10 mouse cellular contexts compared by ENCODE assay signal in genomic region chr15:83167550-83168065, GRCm38 (mm10). TPM values are rescaled to one million over a fixed set of nuclear protein-coding genes. Genes with fewer than 3 reads are reported as not detected.
DNase-seq lines count a peak whose midpoint lies in the region; ATAC-seq and TF ChIP-seq lines count a peak whose summit lies in the region.
"Had no signal": no experiment of that assay in that cellular context is flagged by ENCODE, and none has a peak within 500 bp of the region (broad histone marks: within the 10 kb centered on the region; RNA-seq: fewer than 3 reads in every experiment).

No protein-coding gene starts in this region.

- no peaks in the 10 kb centered on the region for H3K27me3 ChIP-seq in intestine, embryonic 15.5 days (replicated peaks)
- no peaks in the 10 kb centered on the region for H3K27me3 ChIP-seq in intestine, postnatal 0 days (replicated peaks; ENCODE audit: control insufficient read depth, insufficient read depth, low read length)
- H3K27me3 ChIP-seq in limb, embryonic 13.5 days, result no peaks in the 10 kb centered on the region
- no peaks in the 10 kb centered on the region for H3K27me3 ChIP-seq in stomach, postnatal 0 days (ENCODE audit: control insufficient read depth, insufficient read depth, low read length)
- H3K27me3 ChIP-seq: forebrain, embryonic 15.5 days; hindbrain, embryonic 13.5 days had no signal

- no peaks in the 10 kb centered on the region for H3K9me3 ChIP-seq in intestine, embryonic 15.5 days
- H3K9me3 ChIP-seq in intestine, postnatal 0 days (ENCODE audit: control insufficient read depth), result no peaks in the 10 kb centered on the region
- no peaks in the 10 kb centered on the region for H3K9me3 ChIP-seq in limb, embryonic 13.5 days
- H3K9me3 ChIP-seq in stomach, postnatal 0 days (ENCODE audit: control insufficient read depth, low read length), result no peaks in the 10 kb centered on the region
- H3K9me3 ChIP-seq: forebrain, embryonic 15.5 days; hindbrain, embryonic 13.5 days had no signal

- peak; percentile 41 for DNase-seq in testis, postnatal 10 days (ENCODE audit: low spot score)
- DNase-seq in testis, postnatal 14 days (ENCODE audit: low spot score), result no peak
- DNase-seq in stomach, postnatal 0 days (ENCODE audit: low spot score), result no peak
- no peak for DNase-seq in MN1 (ENCODE audit: low spot score)
- no peak for DNase-seq in ovary, postnatal 10 days (ENCODE audit: low spot score)

- H3K4me3 ChIP-seq in intestine, embryonic 15.5 days (replicated peaks), result no peak overlapping the region
- H3K4me3 ChIP-seq in intestine, postnatal 0 days (ENCODE audit: low read depth, low read length), result no peak overlapping the region
- no peak overlapping the region for H3K4me3 ChIP-seq in limb, embryonic 13.5 days
- no peak overlapping the region for H3K4me3 ChIP-seq in stomach, postnatal 0 days (ENCODE audit: low read depth, low read length)
- H3K4me3 ChIP-seq: forebrain, embryonic 15.5 days; hindbrain, embryonic 13.5 days had no signal

- no peaks in the 10 kb centered on the region; the same call in 1 of the 2 replicates for H3K36me3 ChIP-seq in intestine, embryonic 15.5 days
- peaks cover 5% of the 10 kb centered on the region; the same call in 1 of the 2 replicates for H3K36me3 ChIP-seq in intestine, postnatal 0 days (ENCODE audit: control insufficient read depth, insufficient read depth)
- H3K36me3 ChIP-seq in limb, embryonic 13.5 days, result peaks cover 17% of the 10 kb centered on the region
- H3K36me3 ChIP-seq in stomach, postnatal 0 days (ENCODE audit: control insufficient read depth, insufficient read depth, low read length), result no peaks in the 10 kb centered on the region
- H3K36me3 ChIP-seq: forebrain, embryonic 15.5 days had no signal

- TF ChIP-seq CTCF in intestine, postnatal 0 days (IDR thresholded peaks at IDR 0.05; ENCODE audit: low read depth), result no peak
- no peak for TF ChIP-seq CTCF in stomach, postnatal 0 days (IDR thresholded peaks at IDR 0.05; ENCODE audit: low read depth)

- H3K4me1 ChIP-seq in intestine, embryonic 15.5 days (replicated peaks), result peaks cover 51% of the 10 kb centered on the region
- H3K4me1 ChIP-seq in intestine, postnatal 0 days (replicated peaks; ENCODE audit: control insufficient read depth, insufficient read depth, low read length), result peaks cover 22% of the 10 kb centered on the region; the same call in 1 of the 2 replicates
- peaks cover 26% of the 10 kb centered on the region for H3K4me1 ChIP-seq in limb, embryonic 13.5 days
- H3K4me1 ChIP-seq in stomach, postnatal 0 days (replicated peaks; ENCODE audit: control insufficient read depth, insufficient read depth), result peaks cover 17% of the 10 kb centered on the region

- 0 out of 2 replicates have a peak overlapping the region, but pooled peaks have one; percentile 17 for H3K9ac ChIP-seq in intestine, embryonic 15.5 days
- no peak overlapping the region for H3K9ac ChIP-seq in intestine, postnatal 0 days (ENCODE audit: low read depth, low read length)
- H3K9ac ChIP-seq in limb, embryonic 13.5 days, result 0 out of 2 replicates have a peak overlapping the region, but pooled peaks have one; percentile 31
- 0 out of 2 replicates have a peak overlapping the region, but pooled peaks have one; percentile 31 for H3K9ac ChIP-seq in stomach, postnatal 0 days (ENCODE audit: low read length)
- H3K9ac ChIP-seq: forebrain, embryonic 15.5 days; hindbrain, embryonic 13.5 days had no signal

- H3K27ac ChIP-seq in intestine, embryonic 15.5 days, result peak overlapping the region; percentile 54; the same call in 1 of the 2 replicates
- H3K27ac ChIP-seq in intestine, postnatal 0 days (ENCODE audit: low read depth, low read length), result no peak overlapping the region
- H3K27ac ChIP-seq in limb, embryonic 13.5 days, result 0 out of 2 replicates have a peak overlapping the region, but pooled peaks have one; percentile 33
- peak overlapping the region; percentile 90 for H3K27ac ChIP-seq in stomach, postnatal 0 days (replicated peaks)
- H3K27ac ChIP-seq: forebrain, embryonic 15.5 days; hindbrain, embryonic 13.5 days had no signal

- no peak for ATAC-seq in intestine, embryonic 15.5 days
- ATAC-seq in intestine, postnatal 0 days, result no peak
- no peak for ATAC-seq in limb, embryonic 13.5 days (ENCODE audit: low FRiP score, low read depth)
- ATAC-seq in stomach, postnatal 0 days (ENCODE audit: low FRiP score, low TSS enrichment), result no peak
- ATAC-seq: forebrain, embryonic 15.5 days had no signal

- WGBS in intestine, embryonic 15.5 days, result 73% methylated on average over 8 of the region's 8 CpGs
- 72% methylated on average over 8 of the region's 8 CpGs for WGBS in intestine, postnatal 0 days
- WGBS in limb, embryonic 13.5 days, result 86% methylated on average over 8 of the region's 8 CpGs
- WGBS in stomach, postnatal 0 days, result 69% methylated on average over 8 of the region's 8 CpGs

- H3K4me2 ChIP-seq in intestine, embryonic 15.5 days (replicated peaks), result peak overlapping the region; percentile 14; the same call in 1 of the 2 replicates
- H3K4me2 ChIP-seq in intestine, postnatal 0 days (replicated peaks; ENCODE audit: low read depth), result no peak overlapping the region
- no peak overlapping the region for H3K4me2 ChIP-seq in limb, embryonic 13.5 days (replicated peaks)
- peak overlapping the region; percentile 14; the same call in 1 of the 2 replicates for H3K4me2 ChIP-seq in stomach, postnatal 0 days (replicated peaks; ENCODE audit: low read depth)
- H3K4me2 ChIP-seq: forebrain, embryonic 15.5 days; hindbrain, embryonic 13.5 days had no signal

- TF ChIP-seq EP300 in stomach, postnatal 0 days (optimal IDR thresholded peaks at IDR 0.05), result no peak

RNA-seq across cellular contexts. Expression of gene Cyb5r3, which starts 4.8 kb away (rescaled TPM):
- 176 and 218 TPM in 2 replicates for polyA plus RNA-seq in intestine, embryonic 15.5 days (2015; fragmentation: Nextera tagmentation; extraction: Ambion mirVana)
- polyA plus RNA-seq in intestine, postnatal 0 days (2015; fragmentation: Nextera tagmentation; extraction: Ambion mirVana), result 117 and 126 TPM in 2 replicates
- polyA plus RNA-seq in limb, embryonic 13.5 days (2015; fragmentation: Nextera tagmentation; extraction: Ambion mirVana), result 108 and 110 TPM in 2 replicates
- 117 and 145 TPM in 2 replicates for polyA plus RNA-seq in stomach, postnatal 0 days (2015; fragmentation: Nextera tagmentation; extraction: Ambion mirVana)

RNA-seq across cellular contexts. Expression of gene Poldip3, which starts 18.4 kb away (rescaled TPM):
- polyA plus RNA-seq in intestine, embryonic 15.5 days (2015; fragmentation: Nextera tagmentation; extraction: Ambion mirVana), result 108 and 109 TPM in 2 replicates
- 49.8 and 51.6 TPM in 2 replicates for polyA plus RNA-seq in intestine, postnatal 0 days (2015; fragmentation: Nextera tagmentation; extraction: Ambion mirVana)
- 158 and 165 TPM in 2 replicates for polyA plus RNA-seq in limb, embryonic 13.5 days (2015; fragmentation: Nextera tagmentation; extraction: Ambion mirVana)
- 56.3 and 58.7 TPM in 2 replicates for polyA plus RNA-seq in stomach, postnatal 0 days (2015; fragmentation: Nextera tagmentation; extraction: Ambion mirVana)

RNA-seq across cellular contexts. Expression of gene Rrp7a, which starts 45.0 kb away (rescaled TPM):
- 64.0 and 66.7 TPM in 2 replicates for polyA plus RNA-seq in intestine, embryonic 15.5 days (2015; fragmentation: Nextera tagmentation; extraction: Ambion mirVana)
- polyA plus RNA-seq in intestine, postnatal 0 days (2015; fragmentation: Nextera tagmentation; extraction: Ambion mirVana), result 32.1 and 32.7 TPM in 2 replicates
- polyA plus RNA-seq in limb, embryonic 13.5 days (2015; fragmentation: Nextera tagmentation; extraction: Ambion mirVana), result 59.4 and 63.9 TPM in 2 replicates
- polyA plus RNA-seq in stomach, postnatal 0 days (2015; fragmentation: Nextera tagmentation; extraction: Ambion mirVana), result 39.9 and 44.8 TPM in 2 replicates

Comparison
In these comparisons a context has a peak if more than half of its experiments do, and no peak if none do; other contexts are left out.
1. H3K4me2 ChIP-seq: peak in intestine, embryonic 15.5 days (single experiment) and stomach, postnatal 0 days (single experiment); none in intestine, postnatal 0 days (single experiment) and limb, embryonic 13.5 days (single experiment).